Mouse (Mus musculus) 3134 (cell line): ENCODE results near the gene Vamp2.
A peak's percentile ranks its signal among the peaks of the same experiment; 100 is the strongest.

Experiments used
- DNase-seq: peaks from one replicate; pipeline ENCODE4 v3.0.0-alpha.2; 2011; ENCODE audit warnings: low spot score; ENCODE audit not compliant: insufficient read length; ENCODE audit errors: extremely low read depth

Vamp2 gene

DNA sequence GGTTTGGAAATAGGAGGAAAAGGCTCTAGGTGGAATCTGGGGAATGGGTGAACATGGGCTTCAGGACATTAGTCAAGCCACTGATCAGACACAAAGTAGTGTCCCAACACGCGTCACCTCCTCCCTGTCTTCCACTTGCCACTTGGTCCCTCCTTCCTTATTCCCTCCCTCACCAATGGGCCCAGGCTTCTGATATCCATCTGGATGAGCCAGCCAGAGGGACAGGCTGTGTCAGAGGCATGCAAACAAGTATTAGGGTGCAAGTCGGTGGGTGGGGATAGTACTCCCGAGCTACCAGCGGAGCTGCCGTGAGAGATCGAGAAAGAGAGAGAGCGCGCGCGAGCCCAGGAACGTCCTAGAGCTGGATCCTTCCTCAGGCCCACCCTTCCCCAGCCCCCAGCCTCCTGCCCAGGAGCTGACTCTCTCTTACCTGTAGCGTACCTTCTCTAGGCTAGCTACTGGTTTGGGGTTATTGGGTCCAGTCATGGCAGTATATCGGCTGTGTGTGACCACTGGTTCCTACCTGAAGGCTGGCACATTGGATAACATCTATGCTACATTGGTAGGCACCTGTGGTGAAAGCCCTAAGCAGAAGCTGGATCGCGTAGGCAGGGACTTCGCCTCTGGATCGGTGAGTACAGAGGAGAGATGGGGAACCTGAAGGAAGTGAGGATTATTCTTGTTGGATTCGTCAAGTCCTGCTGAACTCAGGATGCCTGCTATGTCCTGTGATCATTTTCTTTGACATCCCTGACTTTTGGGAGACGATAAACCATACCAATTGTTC lies 37.8 kb downstream of the Vamp2 start:
- peak; percentile 46 for DNase-seq

DNA sequence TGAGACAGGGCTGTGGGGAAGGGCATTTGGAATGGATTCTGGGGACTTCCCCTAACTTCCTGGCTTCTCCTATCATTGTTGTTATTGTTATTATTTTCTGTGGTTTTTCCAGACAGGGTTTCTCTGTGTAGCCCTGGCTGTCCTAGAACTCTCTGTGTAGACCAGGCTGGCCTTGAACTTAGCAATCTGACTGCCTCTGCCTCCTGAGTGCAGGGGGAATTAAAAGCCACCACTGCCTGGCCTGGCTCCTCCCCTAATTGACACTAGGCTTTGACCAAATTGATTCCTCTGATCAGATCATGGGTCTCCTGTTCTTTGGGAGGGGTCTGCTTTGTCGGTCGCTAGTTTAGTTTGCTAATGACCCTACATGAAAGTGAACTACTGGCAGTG lies 38.4 kb downstream of the Vamp2 start:
- DNase-seq, result no peak

DNA sequence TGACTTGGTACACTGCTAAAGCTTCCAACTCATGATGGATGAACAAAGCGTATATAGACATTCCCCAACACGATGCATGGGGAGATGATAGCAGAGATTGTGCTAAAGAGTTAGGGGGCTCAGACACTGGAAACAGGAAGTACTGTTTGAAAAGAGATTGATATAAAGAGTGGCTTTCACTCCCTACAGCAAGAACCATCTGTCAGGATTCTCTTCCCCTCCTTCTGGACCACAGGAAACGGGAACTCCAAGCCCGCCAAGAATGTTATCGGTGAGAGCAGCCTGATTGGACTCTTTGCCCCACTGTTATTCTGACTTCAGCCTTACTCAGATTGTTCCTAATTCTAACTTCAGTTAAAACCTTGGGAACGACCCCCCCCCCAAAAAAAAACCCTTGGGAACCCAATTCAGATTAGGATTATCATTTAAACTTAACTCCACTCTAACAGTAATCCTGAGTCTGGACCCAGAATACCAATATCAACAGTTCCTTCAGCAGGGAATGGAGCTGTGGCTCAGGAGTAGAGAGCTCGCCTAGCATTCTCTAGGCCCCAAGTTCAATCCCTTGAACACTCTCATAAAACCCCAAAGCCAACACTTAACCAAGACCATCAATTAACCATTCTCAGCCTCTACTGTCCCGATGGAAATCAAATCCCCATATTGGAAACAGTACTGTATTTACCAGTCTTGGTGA lies 40.3 kb downstream of the Vamp2 start:
- DNase-seq, result no peak

DNA sequence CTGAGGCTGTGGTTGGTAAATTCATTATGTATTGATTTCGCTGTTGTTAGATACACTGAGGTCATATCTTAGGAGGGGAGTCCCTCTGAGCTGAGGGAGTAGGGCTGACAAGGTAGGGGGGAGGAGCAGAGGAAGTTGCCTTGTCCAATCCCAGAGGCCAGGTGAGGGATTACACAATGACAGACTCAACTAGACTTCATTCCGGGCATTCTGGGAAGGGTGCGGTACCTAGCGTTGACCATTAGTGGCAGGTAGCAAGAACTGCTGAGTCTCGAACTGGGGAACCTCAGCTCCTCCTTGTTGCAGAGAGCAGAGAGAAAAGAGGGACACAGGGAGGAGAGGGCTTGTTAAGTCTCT lies 45.3 kb downstream of the Vamp2 start:
- DNase-seq, result no peak

DNA sequence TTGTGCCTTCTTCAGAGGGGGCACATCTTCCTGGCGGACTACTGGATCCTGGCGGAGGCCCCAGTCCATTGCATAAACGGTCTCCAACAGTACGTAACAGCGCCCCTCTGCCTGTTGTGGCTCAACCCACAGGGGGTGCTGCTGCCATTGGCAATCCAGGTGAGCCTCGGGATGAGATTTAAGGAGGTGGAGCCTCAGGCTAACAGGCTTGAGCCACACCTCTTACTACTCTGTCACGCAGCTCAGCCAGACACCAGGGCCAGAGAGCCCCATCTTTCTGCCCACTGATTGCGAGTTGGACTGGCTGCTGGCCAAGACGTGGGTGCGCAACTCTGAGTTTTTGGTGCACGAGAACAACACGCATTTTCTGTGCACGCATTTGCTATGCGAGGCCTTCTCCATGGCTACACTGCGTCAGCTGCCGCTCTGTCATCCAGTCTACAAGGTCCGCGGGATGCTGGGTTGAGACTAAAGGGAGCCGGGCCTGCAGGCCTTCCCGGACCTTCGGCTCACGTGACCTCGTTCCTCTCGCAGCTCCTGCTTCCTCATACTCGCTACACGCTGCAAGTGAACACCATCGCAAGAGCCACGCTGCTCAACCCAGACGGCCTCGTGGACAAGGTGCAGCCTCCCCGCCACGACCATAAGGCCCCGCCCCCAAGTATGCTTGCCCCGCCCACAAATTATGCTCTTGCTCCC lies 45.8 kb downstream of the Vamp2 start:
- no peak for DNase-seq

DNA sequence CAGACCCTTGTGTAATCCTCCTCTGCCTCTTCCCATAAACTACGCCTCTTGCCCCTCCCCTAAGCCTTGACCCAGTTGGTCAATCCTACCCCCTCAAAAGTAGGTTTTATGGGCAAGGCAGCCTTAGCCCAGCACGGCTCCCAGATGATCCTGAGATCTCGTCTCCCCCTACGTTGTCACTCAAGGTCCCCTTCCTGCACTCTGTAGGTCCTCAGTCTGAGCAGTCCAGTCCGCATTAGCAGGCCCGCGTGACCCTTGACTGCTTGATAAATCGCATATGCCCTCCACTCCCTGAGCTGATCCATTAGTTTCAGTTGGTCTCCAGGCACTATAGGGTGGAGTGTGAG lies 46.3 kb downstream of the Vamp2 start:
- no peak for DNase-seq

DNA sequence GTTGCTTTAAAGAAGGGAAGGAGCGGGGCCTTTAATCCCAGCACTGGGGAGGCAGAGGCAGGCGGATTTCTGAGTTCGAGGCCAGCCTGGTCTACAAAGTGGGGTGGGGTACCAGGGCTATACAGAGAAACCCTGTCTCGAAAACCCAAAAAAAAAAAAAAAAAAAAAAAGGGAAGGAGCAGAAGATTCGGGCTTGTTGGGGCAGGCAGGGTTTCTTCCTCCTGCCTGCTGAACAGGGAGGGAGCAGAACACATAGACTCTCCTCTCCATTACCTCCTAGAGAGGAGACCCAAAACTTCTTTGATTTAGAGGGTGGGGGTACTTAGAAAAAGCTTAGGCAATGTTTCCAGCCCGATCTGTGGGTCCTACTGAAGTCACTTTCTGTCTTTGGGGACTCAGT lies 47.1 kb downstream of the Vamp2 start:
- DNase-seq, result no peak
